In genomic region chr8:106518763-106519162, GRCm38 (mm10) we compare ENCODE assay signal across 20 mouse cellular contexts. TPM values are rescaled to one million over a fixed set of nuclear protein-coding genes. Genes with fewer than 3 reads are reported as not detected.
DNase-seq lines count a peak whose midpoint lies in the region; ATAC-seq and TF ChIP-seq lines count a peak whose summit lies in the region.
"Had no signal": no experiment of that assay in that cellular context is flagged by ENCODE, and none has a peak within 500 bp of the region (broad histone marks: within the 10 kb centered on the region; RNA-seq: fewer than 3 reads in every experiment).

No protein-coding gene starts in this region.

- TF ChIP-seq POLR2A in kidney, adult 2 months (IDR thresholded peaks at IDR 0.05; ENCODE audit: low read depth, low read length): no peak
- TF ChIP-seq POLR2A in embryonic fibroblast, embryonic 13.5 days (IDR thresholded peaks at IDR 0.05; ENCODE audit: low read depth, low read length): no peak; the same call in 1 of the 2 replicates

- H3K4me3 ChIP-seq in forebrain, embryonic 10.5 days: no peak overlapping the region
- H3K4me3 ChIP-seq in forebrain, embryonic 16.5 days (replicated peaks; ENCODE audit: low read length): no peak overlapping the region
- H3K4me3 ChIP-seq in kidney, postnatal 0 days (replicated peaks; ENCODE audit: low read depth, low read length): no peak overlapping the region
- H3K4me3 ChIP-seq in kidney, adult 2 months (ENCODE audit: insufficient read depth, low read depth, low read length): no peak overlapping the region
- no peak overlapping the region for H3K4me3 ChIP-seq in embryonic fibroblast, embryonic 13.5 days (ENCODE audit: insufficient read depth, low read length)
- H3K4me3 ChIP-seq in stomach, embryonic 15.5 days (replicated peaks): no peak overlapping the region
- H3K4me3 ChIP-seq: midbrain, embryonic 12.5 days had no signal

- no peak for DNase-seq in forebrain, embryonic 10.5 days (ENCODE audit: extremely low spot score, low spot score)
- peak; percentile 52 for DNase-seq in kidney, postnatal 0 days (ENCODE audit: low spot score)
- no peak for DNase-seq in kidney, adult 2 months
- no peak for DNase-seq in ovary, postnatal 36 days (ENCODE audit: low spot score)
- DNase-seq: adrenal gland, adult 8-10 months; cerebellum, adult 11-12 months; gastrocnemius, postnatal 10 days; kidney, postnatal 14 days; lung, postnatal 36 days; thymus, postnatal 4 days had no signal

- H3K9ac ChIP-seq in forebrain, embryonic 16.5 days (replicated peaks; ENCODE audit: low read depth, low read length): no peak overlapping the region
- H3K9ac ChIP-seq in kidney, postnatal 0 days (ENCODE audit: low read depth, low read length): no peak overlapping the region
- no peak overlapping the region for H3K9ac ChIP-seq in stomach, embryonic 15.5 days
- H3K9ac ChIP-seq: midbrain, embryonic 12.5 days had no signal

- peaks cover 4% of the 10 kb centered on the region for H3K27me3 ChIP-seq in forebrain, embryonic 10.5 days (ENCODE audit: poor library complexity, severe bottlenecking)
- H3K27me3 ChIP-seq in forebrain, embryonic 16.5 days (replicated peaks; ENCODE audit: control insufficient read depth, insufficient read depth, low read length): peaks cover 4% of the 10 kb centered on the region; the same call in 1 of the 2 replicates
- H3K27me3 ChIP-seq in kidney, postnatal 0 days (ENCODE audit: insufficient read depth, low read length): no peaks in the 10 kb centered on the region
- H3K27me3 ChIP-seq in kidney, adult 2 months (replicated peaks; ENCODE audit: control insufficient read depth, insufficient read depth, low read length): no peaks in the 10 kb centered on the region
- no peaks in the 10 kb centered on the region for H3K27me3 ChIP-seq in stomach, embryonic 15.5 days (replicated peaks)

- no peaks in the 10 kb centered on the region; the same call in 1 of the 2 replicates for H3K36me3 ChIP-seq in forebrain, embryonic 10.5 days (replicated peaks)
- H3K36me3 ChIP-seq in forebrain, embryonic 16.5 days (ENCODE audit: control insufficient read depth, insufficient read depth): no peaks in the 10 kb centered on the region
- H3K36me3 ChIP-seq in kidney, postnatal 0 days (ENCODE audit: insufficient read depth, low read length): no peaks in the 10 kb centered on the region
- no peaks in the 10 kb centered on the region for H3K36me3 ChIP-seq in kidney, adult 2 months (ENCODE audit: control insufficient read depth, insufficient read depth, low read length)
- no peaks in the 10 kb centered on the region for H3K36me3 ChIP-seq in stomach, embryonic 15.5 days
- H3K36me3 ChIP-seq: midbrain, embryonic 12.5 days had no signal

- H3K9me3 ChIP-seq in forebrain, embryonic 10.5 days: no peaks in the 10 kb centered on the region
- no peaks in the 10 kb centered on the region for H3K9me3 ChIP-seq in forebrain, embryonic 16.5 days (ENCODE audit: control insufficient read depth, low read length)
- no peaks in the 10 kb centered on the region for H3K9me3 ChIP-seq in kidney, postnatal 0 days (replicated peaks; ENCODE audit: low read length)
- no peaks in the 10 kb centered on the region for H3K9me3 ChIP-seq in stomach, embryonic 15.5 days
- H3K9me3 ChIP-seq: midbrain, embryonic 12.5 days had no signal

- TF ChIP-seq CTCF in kidney, postnatal 0 days (IDR thresholded peaks at IDR 0.05; ENCODE audit: low read depth): no peak
- no peak for TF ChIP-seq CTCF in kidney, adult 2 months (conservative IDR thresholded peaks at IDR 0.05; ENCODE audit: insufficient read depth, insufficient read length, low read depth, low read length)
- no peak for TF ChIP-seq CTCF in embryonic fibroblast, embryonic 13.5 days (IDR thresholded peaks at IDR 0.05; ENCODE audit: borderline replicate concordance, insufficient read depth, low read length)

- ATAC-seq in forebrain, embryonic 16.5 days: no peak
- ATAC-seq in kidney, postnatal 0 days (replicated peaks; ENCODE audit: low FRiP score, low read depth): peak; percentile 41; the same call in 1 of the 2 replicates
- no peak; the same call in 1 of the 2 replicates for ATAC-seq in stomach, embryonic 15.5 days (ENCODE audit: insufficient read depth, low FRiP score, low read depth)
- no peak for ATAC-seq in megakaryocyte, adult 5-6 weeks (ENCODE audit: poor library complexity, severe bottlenecking)

- H3K4me1 ChIP-seq in forebrain, embryonic 10.5 days: peaks cover 8% of the 10 kb centered on the region; the same call in 1 of the 2 replicates
- H3K4me1 ChIP-seq in forebrain, embryonic 16.5 days (replicated peaks; ENCODE audit: control insufficient read depth, insufficient read depth, low read length): no peaks in the 10 kb centered on the region
- H3K4me1 ChIP-seq in kidney, postnatal 0 days (replicated peaks; ENCODE audit: insufficient read depth, low read length): peaks cover 9% of the 10 kb centered on the region
- H3K4me1 ChIP-seq in kidney, adult 2 months (ENCODE audit: control insufficient read depth, insufficient read depth, low read length): no peaks in the 10 kb centered on the region
- H3K4me1 ChIP-seq in embryonic fibroblast, embryonic 13.5 days (ENCODE audit: control insufficient read depth, insufficient read depth, low read length): peaks cover 14% of the 10 kb centered on the region
- H3K4me1 ChIP-seq in stomach, embryonic 15.5 days: peaks cover 5% of the 10 kb centered on the region
- H3K4me1 ChIP-seq: midbrain, embryonic 12.5 days had no signal

- peak overlapping the region; percentile 30; the same call in 1 of the 2 replicates for H3K27ac ChIP-seq in forebrain, embryonic 10.5 days
- no peak overlapping the region for H3K27ac ChIP-seq in forebrain, embryonic 16.5 days (ENCODE audit: low read length)
- no peak overlapping the region for H3K27ac ChIP-seq in kidney, postnatal 0 days
- no peak overlapping the region for H3K27ac ChIP-seq in kidney, adult 2 months (ENCODE audit: insufficient read depth, low read depth, low read length)
- H3K27ac ChIP-seq in embryonic fibroblast, embryonic 13.5 days (ENCODE audit: insufficient read depth, low read length): peak overlapping the region; percentile 93
- H3K27ac ChIP-seq in stomach, embryonic 15.5 days: 0 out of 2 replicates have a peak overlapping the region, but pooled peaks have one; percentile 26
- H3K27ac ChIP-seq: midbrain, embryonic 12.5 days had no signal

- 39% methylated on average over 3 of the region's 3 CpGs for WGBS in forebrain, embryonic 10.5 days
- 54% methylated on average over 3 of the region's 3 CpGs for WGBS in forebrain, embryonic 16.5 days
- 7% methylated on average over 3 of the region's 3 CpGs for WGBS in kidney, postnatal 0 days
- 14% methylated on average over 3 of the region's 3 CpGs for WGBS in kidney, adult 2 months
- 9% methylated on average over 3 of the region's 3 CpGs for WGBS in stomach, embryonic 15.5 days

- no peak overlapping the region for H3K4me2 ChIP-seq in forebrain, embryonic 16.5 days (ENCODE audit: low read length)
- no peak overlapping the region for H3K4me2 ChIP-seq in kidney, postnatal 0 days (ENCODE audit: low read length)
- H3K4me2 ChIP-seq in stomach, embryonic 15.5 days: no peak overlapping the region
- H3K4me2 ChIP-seq: midbrain, embryonic 12.5 days had no signal

RNA-seq across cellular contexts. Expression of gene Cdh3, which starts 8.1 kb away (rescaled TPM):
- polyA plus RNA-seq in forebrain, embryonic 10.5 days (2016; fragmentation: Nextera tagmentation; extraction: Ambion mirVana): 10.4 and 11.2 TPM in 2 replicates
- 0.91 and 1.2 TPM in 2 replicates for polyA plus RNA-seq in forebrain, embryonic 16.5 days (2015; fragmentation: Nextera tagmentation; extraction: Ambion mirVana)
- 20.9 and 23.3 TPM in 2 replicates for polyA plus RNA-seq in kidney, postnatal 0 days (2015; fragmentation: Nextera tagmentation; extraction: Ambion mirVana)
- polyA plus RNA-seq in kidney, adult 2 months (2012; rRNA removed): 5.0 and 5.5 TPM in 2 replicates
- polyA plus RNA-seq in embryonic fibroblast, embryonic 13.5 days (2011; ENCODE audit: insufficient read length, low read depth, missing spikeins): 49.9 and 70.2 TPM in 2 replicates
- 16.3 and 17.2 TPM in 2 replicates for polyA plus RNA-seq in stomach, embryonic 15.5 days (2015; fragmentation: Nextera tagmentation; extraction: Ambion mirVana)
- not detected in 2 replicates for total RNA-seq in megakaryocyte, adult 5-6 weeks (2015)
- not detected in 2 replicates for total RNA-seq in megakaryocyte, adult 5-6 weeks (2017)
- total RNA-seq: hematopoietic stem cell, adult 5-6 weeks had no signal

RNA-seq across cellular contexts. Expression of gene 6030452D12Rik, which starts 18.4 kb away (rescaled TPM):
- not detected in 2 replicates for polyA plus RNA-seq in forebrain, embryonic 10.5 days (2016; fragmentation: Nextera tagmentation; extraction: Ambion mirVana)
- not detected in 2 replicates for polyA plus RNA-seq in forebrain, embryonic 16.5 days (2015; fragmentation: Nextera tagmentation; extraction: Ambion mirVana)
- not detected in 2 replicates for polyA plus RNA-seq in kidney, postnatal 0 days (2015; fragmentation: Nextera tagmentation; extraction: Ambion mirVana)
- polyA plus RNA-seq in kidney, adult 2 months (2012; rRNA removed): not detected in 2 replicates
- not detected in 2 replicates for polyA plus RNA-seq in embryonic fibroblast, embryonic 13.5 days (2011; ENCODE audit: insufficient read length, low read depth, missing spikeins)
- not detected in 2 replicates for polyA plus RNA-seq in stomach, embryonic 15.5 days (2015; fragmentation: Nextera tagmentation; extraction: Ambion mirVana)
- total RNA-seq in megakaryocyte, adult 5-6 weeks (2015): not detected in 2 replicates
- total RNA-seq in megakaryocyte, adult 5-6 weeks (2017): not detected in 2 replicates
- total RNA-seq: adrenal gland, adult 8-10 months; gastrocnemius, postnatal 10 days; hematopoietic stem cell, adult 5-6 weeks; layer of hippocampus, postnatal 10 days; left cerebral cortex, postnatal 14 days; liver, adult 2 months had no signal
- polyA plus RNA-seq: brain, embryonic 14.5 days; liver, adult 2 months; midbrain, embryonic 12.5 days had no signal

RNA-seq across cellular contexts. Expression of gene Gm10073, which starts 54.5 kb away (rescaled TPM):
- 7.6 and 8.4 TPM in 2 replicates for polyA plus RNA-seq in forebrain, embryonic 10.5 days (2016; fragmentation: Nextera tagmentation; extraction: Ambion mirVana)
- polyA plus RNA-seq in forebrain, embryonic 16.5 days (2015; fragmentation: Nextera tagmentation; extraction: Ambion mirVana): 7.9 and 9.2 TPM in 2 replicates
- polyA plus RNA-seq in kidney, postnatal 0 days (2015; fragmentation: Nextera tagmentation; extraction: Ambion mirVana): 10.5 and 15.1 TPM in 2 replicates
- polyA plus RNA-seq in kidney, adult 2 months (2012; rRNA removed): 34.0 and 102 TPM in 2 replicates
- 21.2 and 22.4 TPM in 2 replicates for polyA plus RNA-seq in embryonic fibroblast, embryonic 13.5 days (2011; ENCODE audit: insufficient read length, low read depth, missing spikeins)
- 11.0 and 48.1 TPM in 2 replicates for polyA plus RNA-seq in stomach, embryonic 15.5 days (2015; fragmentation: Nextera tagmentation; extraction: Ambion mirVana)
- total RNA-seq in megakaryocyte, adult 5-6 weeks (2015): 53.0 and 66.6 TPM in 2 replicates
- total RNA-seq in megakaryocyte, adult 5-6 weeks (2017): 5.4 and 6.9 TPM in 2 replicates

Comparison
In these comparisons a context has a peak if more than half of its experiments do, and no peak if none do; other contexts are left out.
1. H3K27ac ChIP-seq: peak in forebrain, embryonic 10.5 days (single experiment), embryonic fibroblast, embryonic 13.5 days (single experiment) and stomach, embryonic 15.5 days (single experiment); none in forebrain, embryonic 16.5 days (single experiment), kidney, postnatal 0 days (single experiment) and kidney, adult 2 months (single experiment).